Mouse (Mus musculus) heart, postnatal 0 days (tissue): ENCODE results near the gene Pdzd4.

Source experiments
- CTCF ChIP-seq: IDR thresholded peaks from 2 replicates; pipeline ENCODE4 v1.5.1; 2016; ENCODE audit warnings: antibody characterized with exemption, control low read depth, low read depth
- EP300 ChIP-seq: IDR thresholded peaks from 2 replicates; pipeline ENCODE4 v1.6.1; 2016; ENCODE audit warnings: antibody characterized with exemption, low read depth

GRCm38 (mm10) chrX:73823747-73824146 lies 1.0 kb downstream of the Pdzd4 start:
- TF ChIP-seq EP300 (no peak), CTCF (no peak)
